Mouse (Mus musculus) heart, embryonic 11.5 days (tissue): Measurements from ENCODE around the gene Ikzf3. TPM values are rescaled to one million over a fixed set of nuclear protein-coding genes. Genes with fewer than 3 reads are reported as not detected.

ENCODE experiments used
- ATAC-seq: fragments of 200-750 bp; cut with Nextera tagmentation; replicated peaks from 2 replicates; pipeline ENCODE4 v1.8.0; 2017; ENCODE audit warnings: moderate library complexity; ENCODE audit not compliant: insufficient number of reproducible peaks, low FRiP score, low TSS enrichment
- H3K27ac ChIP-seq: fragments of 300-500 bp; sonication (generic); 2 replicates; pipeline ENCODE4 v1.5.1; 2014; ENCODE audit warnings: mild to moderate bottlenecking, low read depth, low read length
- H3K27me3 ChIP-seq: fragments of 300-500 bp; sonication (generic); 2 replicates; pipeline ENCODE4 v1.6.1; 2014; ENCODE audit warnings: mild to moderate bottlenecking, low read length, mixed read lengths; ENCODE audit not compliant: control insufficient read depth, insufficient read depth
- H3K36me3 ChIP-seq: fragments of 300-500 bp; sonication (generic); 2 replicates; pipeline ENCODE4 v1.6.1; 2014; ENCODE audit warnings: mild to moderate bottlenecking, low read length, moderate library complexity, mixed read lengths; ENCODE audit not compliant: control insufficient read depth, insufficient read depth
- H3K4me1 ChIP-seq: fragments of 300-500 bp; sonication (generic); 2 replicates; pipeline ENCODE4 v1.6.1; 2014; ENCODE audit warnings: low read length; ENCODE audit not compliant: control insufficient read depth, insufficient read depth
- H3K4me2 ChIP-seq: fragments of 300-500 bp; sonication (generic); 2 replicates; pipeline ENCODE4 v1.6.1; 2014; ENCODE audit warnings: mild to moderate bottlenecking, moderate library complexity
- H3K4me3 ChIP-seq: fragments of 300-500 bp; sonication (generic); 2 replicates; pipeline ENCODE4 v1.5.1; 2014; ENCODE audit warnings: low read depth, low read length
- H3K9ac ChIP-seq: fragments of 300-500 bp; sonication (generic); 2 replicates; pipeline ENCODE4 v1.6.1; 2014; ENCODE audit warnings: mild to moderate bottlenecking, low read depth, low read length, moderate library complexity
- H3K9me3 ChIP-seq: fragments of 300-500 bp; sonication (generic); replicated peaks from 2 replicates; pipeline ENCODE4 v1.6.1; 2016; ENCODE audit warnings: low read length; ENCODE audit not compliant: control insufficient read depth
- WGBS: fragments of 180-500 bp; shearing (Covaris S2); extraction: QIAGEN DNeasy Blood & Tissue Kit; methylation state at CpG from one replicate; pipeline ENCODE4 v1.1.7; 2014; ENCODE audit not compliant: insufficient replicate concordance; 5-methylcytosine and 5-hydroxymethylcytosine counted together
- polyA plus RNA-seq: library from polyadenylated mRNA; unstranded; fragments of >200 nt; fragmentation: Nextera tagmentation; extraction: Ambion mirVana; gene quantifications from 2 replicates; pipeline ENCODE4 v1.2.1, GENCODE M21; 2014

The Ikzf3 gene
- polyA plus RNA-seq, 1 experiment from 2014 or later = 0.13 TPM

DNA sequence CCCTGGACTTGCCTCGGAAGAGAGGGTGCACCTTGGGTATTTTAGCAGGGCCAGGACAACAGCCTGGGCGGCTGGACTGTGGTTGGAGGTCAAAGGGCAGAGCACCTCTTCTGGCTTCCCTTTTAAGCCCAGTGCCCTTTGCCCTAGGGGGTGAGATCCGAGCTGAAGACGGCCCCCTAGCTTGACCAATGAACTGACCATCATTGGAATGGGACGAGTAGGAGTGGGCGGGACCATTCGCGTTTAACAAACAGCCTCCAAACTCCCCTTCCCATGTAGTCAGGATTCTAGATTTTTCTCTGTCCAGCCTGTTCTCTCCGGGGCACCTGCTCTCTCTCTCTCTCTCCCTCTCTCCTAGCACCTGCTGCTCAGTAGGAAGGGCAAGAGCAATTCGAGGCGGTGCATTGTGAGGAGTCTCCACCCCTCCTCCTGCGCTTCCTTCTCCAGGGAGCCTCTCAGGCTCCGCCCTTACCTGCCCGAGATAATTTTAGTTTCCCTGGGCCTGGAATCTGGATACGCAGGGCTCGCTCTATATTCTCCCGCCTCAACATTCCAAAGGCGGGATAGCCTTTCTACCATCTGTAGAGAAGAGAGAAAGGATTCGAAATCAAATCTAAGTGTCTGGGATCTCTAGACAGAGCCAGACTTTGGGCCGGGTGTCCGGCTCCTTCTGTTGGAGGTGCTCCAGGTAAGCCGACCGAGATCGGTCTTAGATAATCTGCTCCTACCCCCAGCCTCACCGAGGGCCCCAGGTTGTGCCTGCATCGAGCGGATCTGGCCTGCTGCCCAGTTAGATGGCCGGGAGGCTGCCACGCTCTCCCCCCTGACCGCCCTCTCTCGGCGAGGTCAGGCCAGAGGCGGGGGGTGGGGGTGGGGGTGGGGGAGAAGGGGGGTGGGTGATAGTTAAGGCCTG lies 99.0 kb downstream of the Ikzf3 start:
- H3K27me3 ChIP-seq = peaks cover 18% of the 10 kb centered on the region
- H3K4me3 ChIP-seq = peak overlapping the region; percentile 29
- peak overlapping the region; percentile 61 for H3K4me2 ChIP-seq
- peaks cover 22% of the 10 kb centered on the region for H3K4me1 ChIP-seq
- H3K9me3 ChIP-seq = no peaks in the 10 kb centered on the region
- peak overlapping the region; percentile 49; the same call in 1 of the 2 replicates for H3K9ac ChIP-seq
- no peak overlapping the region for H3K27ac ChIP-seq
- no peaks in the 10 kb centered on the region for H3K36me3 ChIP-seq
- peak; percentile 29; the same call in 1 of the 2 replicates for ATAC-seq
- WGBS = 3% methylated on average over 33 of the region's 33 CpGs

DNA sequence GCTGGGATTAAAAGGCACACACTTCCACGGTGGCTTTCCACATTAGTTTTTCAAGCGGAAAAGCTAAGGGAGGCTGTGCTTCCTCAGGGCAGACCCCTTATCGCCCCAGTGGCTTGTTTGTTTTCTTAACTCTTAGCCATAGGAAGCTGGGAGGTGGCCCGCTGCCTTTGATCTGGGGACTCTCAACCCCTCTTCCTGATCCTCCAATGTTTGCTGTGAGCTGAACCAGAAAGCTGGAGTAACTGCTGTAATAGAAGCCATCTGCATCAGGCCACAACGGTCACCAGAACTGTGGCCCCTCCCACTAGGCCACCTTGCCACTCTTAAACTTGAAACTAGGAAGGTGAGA lies 99.6 kb downstream of the Ikzf3 start, which contains the start of gene Grb7:
Gene Grb7, plus strand, starts transcription at position 182 of the 349 bp plus-strand sequence.
- peak within 1 kb of the TSS; percentile 49; the same call in 1 of the 2 replicates for H3K9ac ChIP-seq
- 19% methylated on average over 5 of the region's 5 CpGs for WGBS
- H3K27me3 ChIP-seq = peaks cover 18% of the 10 kb centered on the region
- no peaks in the 10 kb centered on the region for H3K9me3 ChIP-seq
- peak; percentile 17; the same call in 1 of the 2 replicates for ATAC-seq
- H3K27ac ChIP-seq = no peak within 1 kb of the TSS
- H3K4me2 ChIP-seq = peak within 1 kb of the TSS; percentile 61
- H3K4me3 ChIP-seq = peak within 1 kb of the TSS; percentile 29
- peaks cover 22% of the 10 kb centered on the region for H3K4me1 ChIP-seq
- no peaks in the 10 kb centered on the region for H3K36me3 ChIP-seq

DNA sequence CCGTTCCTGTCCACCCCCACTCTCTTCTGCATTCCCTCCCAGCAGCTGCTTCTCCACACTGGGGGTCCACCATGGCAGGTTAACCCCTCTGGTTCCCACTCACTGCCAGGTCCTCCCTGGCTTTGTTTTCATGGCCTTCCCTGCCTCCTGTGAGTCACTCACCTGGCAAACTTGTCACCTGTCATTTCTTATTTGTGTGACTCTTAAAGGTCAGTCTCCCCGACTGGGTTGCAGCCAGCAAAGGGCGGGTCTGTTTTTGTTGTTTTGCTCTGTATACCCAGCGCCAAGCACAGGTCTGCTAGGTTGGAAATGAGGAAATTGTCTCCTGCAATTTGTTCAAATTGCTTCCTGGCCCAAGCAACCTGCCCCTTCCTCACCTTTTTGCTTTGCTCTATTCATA lies 100.2 kb downstream of the Ikzf3 start:
- Histone ChIP-seq H3K4me3 (no peak overlapping the region), H3K9ac (no peak overlapping the region), H3K36me3 (no peaks in the 10 kb centered on the region), H3K9me3 (no peaks in the 10 kb centered on the region), H3K4me2 (no peak overlapping the region), H3K4me1 (peaks cover 22% of the 10 kb centered on the region), H3K27me3 (peaks cover 18% of the 10 kb centered on the region), H3K27ac (no peak overlapping the region)
- no peak for ATAC-seq
- WGBS = 50% methylated on average over 4 of the region's 4 CpGs

DNA sequence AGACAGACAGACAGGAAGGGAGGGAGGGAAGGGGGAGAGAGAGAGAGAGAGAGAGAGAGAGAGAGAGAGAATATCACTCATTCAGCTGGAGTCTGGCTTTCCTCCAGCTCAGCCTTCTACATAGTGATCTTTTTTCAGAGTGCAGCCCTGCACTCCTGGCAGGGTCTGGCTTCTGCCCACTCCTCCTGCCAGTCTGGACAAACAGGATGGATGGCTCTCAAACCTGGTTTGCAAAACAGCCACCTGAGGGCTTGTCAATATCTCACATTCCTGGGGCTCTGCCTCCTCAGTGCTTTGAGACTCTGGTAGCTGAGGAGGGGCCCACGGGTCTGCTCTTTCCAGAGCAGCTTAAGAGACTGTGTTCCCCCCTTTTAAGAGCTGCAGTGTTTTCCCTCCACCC lies 100.6 kb downstream of the Ikzf3 start:
- Histone ChIP-seq H3K36me3 (no peaks in the 10 kb centered on the region), H3K4me1 (peaks cover 22% of the 10 kb centered on the region), H3K27ac (no peak overlapping the region), H3K4me3 (no peak overlapping the region), H3K4me2 (no peak overlapping the region), H3K27me3 (peaks cover 18% of the 10 kb centered on the region), H3K9ac (no peak overlapping the region), H3K9me3 (no peaks in the 10 kb centered on the region)
- 24% methylated on average over 1 of the region's 1 CpGs for WGBS
- no peak for ATAC-seq

DNA sequence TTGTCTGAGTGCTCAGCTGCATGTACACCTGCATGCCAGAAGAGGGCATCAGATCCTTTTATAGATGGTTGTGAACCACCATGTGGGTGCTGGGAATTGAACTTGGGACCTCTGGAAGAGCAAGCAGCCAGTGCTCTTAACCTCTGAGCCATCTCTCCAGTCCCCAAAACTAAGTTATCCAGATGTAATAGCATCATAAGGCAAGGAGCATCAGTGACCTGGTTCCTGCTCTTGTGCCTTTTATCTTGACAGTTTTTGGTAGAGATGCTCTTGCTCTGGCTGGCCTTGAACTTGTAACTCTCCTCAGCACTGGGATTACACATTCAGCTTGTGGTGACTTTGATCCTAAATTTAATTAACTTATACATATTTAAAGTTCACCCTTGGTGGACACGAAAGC lies 102.1 kb downstream of the Ikzf3 start:
- Histone ChIP-seq H3K36me3 (no peaks in the 10 kb centered on the region), H3K4me3 (no peak overlapping the region), H3K4me2 (no peak overlapping the region), H3K9ac (no peak overlapping the region), H3K27me3 (peaks cover 15% of the 10 kb centered on the region), H3K9me3 (no peaks in the 10 kb centered on the region), H3K4me1 (peaks cover 22% of the 10 kb centered on the region), H3K27ac (no peak overlapping the region)
- ATAC-seq = no peak
- 100% methylated on average over 1 of the region's 1 CpGs for WGBS

DNA sequence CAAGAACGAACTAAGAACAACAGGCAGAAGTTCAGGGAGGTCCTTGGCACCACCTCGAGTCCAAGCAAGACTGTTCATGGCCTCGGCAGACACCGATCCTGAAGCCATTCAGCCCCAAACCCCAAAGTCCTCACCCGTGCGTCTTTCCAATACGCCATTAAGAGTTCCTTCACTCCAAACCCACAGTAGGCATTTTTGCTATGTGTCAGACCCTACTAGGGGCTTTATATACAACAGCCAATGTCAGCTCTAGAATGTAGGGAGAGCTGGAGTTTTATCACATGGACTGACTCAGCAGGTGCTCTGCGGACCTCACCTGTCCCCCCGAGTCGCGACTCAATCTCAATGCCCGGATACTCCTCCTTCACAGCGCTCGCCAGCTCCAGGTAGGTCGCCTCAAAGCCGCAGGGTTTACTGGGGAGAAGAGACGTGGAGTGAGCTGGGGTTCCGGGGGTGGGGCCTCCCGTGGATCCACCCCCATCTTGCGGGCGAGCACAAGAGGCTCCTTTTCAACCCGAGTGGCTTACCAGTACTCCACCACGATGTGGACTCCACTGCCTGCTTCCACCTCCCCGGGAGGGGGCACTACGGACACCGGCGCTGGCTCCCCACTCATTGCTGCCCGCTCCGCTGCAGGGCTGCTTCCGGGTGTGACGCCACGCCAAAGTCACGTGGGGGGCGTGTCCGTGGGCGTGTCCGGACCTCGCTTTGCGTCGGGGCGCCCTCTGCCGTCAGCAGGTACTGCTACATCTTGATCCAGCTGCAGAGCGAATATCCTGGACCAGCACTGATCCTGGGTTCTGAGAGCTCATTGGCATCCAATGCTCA lies 107.3 kb downstream of the Ikzf3 start, which contains the start of gene Mien1:
Gene Mien1, minus strand, starts transcription at position 661 of the 828 bp plus-strand sequence.
- Histone ChIP-seq H3K4me1 (no peaks in the 10 kb centered on the region; the same call in 1 of the 2 replicates), H3K27ac (peak within 1 kb of the TSS; percentile 38; the same call in 1 of the 2 replicates), H3K9ac (peak within 1 kb of the TSS; percentile 75), H3K27me3 (no peaks in the 10 kb centered on the region), H3K4me3 (peak within 1 kb of the TSS; percentile 70), H3K9me3 (no peaks in the 10 kb centered on the region), H3K4me2 (peak within 1 kb of the TSS; percentile 62), H3K36me3 (peaks cover 19% of the 10 kb centered on the region)
- ATAC-seq = peak; percentile 75
- 2% methylated on average over 43 of the region's 43 CpGs for WGBS

DNA sequence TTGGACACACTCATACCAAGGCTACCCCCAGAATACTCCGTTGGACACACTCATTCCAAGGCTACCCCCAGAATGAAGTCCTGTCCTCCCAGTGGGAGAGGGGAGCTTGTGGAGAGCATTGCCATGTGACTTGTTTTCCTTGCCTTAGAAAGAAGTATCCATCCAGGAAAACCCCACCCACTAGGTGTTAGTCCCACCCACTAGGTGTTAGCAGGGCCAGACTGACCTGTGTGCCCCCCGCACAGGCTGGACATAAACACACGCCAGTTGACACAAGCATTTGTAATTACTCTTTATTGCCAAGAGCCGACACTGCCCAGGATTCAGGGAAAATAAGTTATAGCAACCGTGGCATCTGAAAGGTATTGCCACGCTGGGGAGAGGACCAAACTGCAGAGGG lies 108.4 kb downstream of the Ikzf3 start:
- Histone ChIP-seq H3K4me3 (no peak overlapping the region), H3K27ac (no peak overlapping the region), H3K4me1 (no peaks in the 10 kb centered on the region; the same call in 1 of the 2 replicates), H3K4me2 (no peak overlapping the region), H3K36me3 (peaks cover 22% of the 10 kb centered on the region), H3K9ac (no peak overlapping the region), H3K27me3 (no peaks in the 10 kb centered on the region), H3K9me3 (no peaks in the 10 kb centered on the region)
- WGBS = 80% methylated on average over 6 of the region's 6 CpGs
- no peak for ATAC-seq

DNA sequence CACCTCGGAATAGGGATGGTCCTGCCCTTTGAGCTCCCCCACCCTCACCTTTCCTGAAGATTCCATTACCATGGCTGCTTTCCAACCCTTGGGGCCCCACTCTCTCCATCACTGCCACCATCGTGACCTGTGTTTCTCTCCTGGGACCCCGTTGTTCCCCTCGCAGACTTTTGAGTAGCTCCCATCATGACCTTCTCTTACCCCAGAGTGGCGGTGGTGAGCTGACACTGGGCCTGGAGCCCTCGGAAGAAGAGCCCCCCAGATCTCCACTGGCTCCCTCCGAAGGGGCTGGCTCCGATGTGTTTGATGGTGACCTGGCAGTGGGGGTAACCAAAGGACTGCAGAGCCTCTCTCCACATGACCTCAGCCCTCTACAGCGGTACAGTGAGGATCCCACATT lies 110.1 kb downstream of the Ikzf3 start:
- Histone ChIP-seq H3K27me3 (no peaks in the 10 kb centered on the region), H3K4me1 (no peaks in the 10 kb centered on the region; the same call in 1 of the 2 replicates), H3K27ac (no peak overlapping the region), H3K4me2 (no peak overlapping the region), H3K9me3 (no peaks in the 10 kb centered on the region), H3K4me3 (no peak overlapping the region), H3K9ac (no peak overlapping the region), H3K36me3 (peaks cover 29% of the 10 kb centered on the region)
- 88% methylated on average over 9 of the region's 9 CpGs for WGBS
- no peak for ATAC-seq
